Mouse (Mus musculus): ENCODE data around the gene Gdf1. TPM values are rescaled to one million over a fixed set of nuclear protein-coding genes. Genes with fewer than 3 reads are reported as not detected.

The Gdf1 gene
- 1 to 10 TPM; 1.5 to 8.3 TPM for polyA plus RNA-seq (2012; fragmentation: generic; extraction: Trizol)

GRCm38 (mm10) chr8:70329124-70329834 is at the start of gene Gdf1:
Gdf1 (plus strand) TSS chr8:70329817.

GRCm38 (mm10) chr8:70282603-70283135 is 46.9 kb upstream of the Gdf1 start, which contains the start of gene Homer3:
Homer3 (plus strand) TSS chr8:70282827.

GRCm38 (mm10) chr8:70302358-70302890 is 27.2 kb upstream of the Gdf1 start, which contains the start of the genes Ddx49 and Cope:
Ddx49 (minus strand) TSS chr8:70302489.
Cope (plus strand) TSS chr8:70302518.

GRCm38 (mm10) chr8:70315624-70316510 is 13.8 kb upstream of the Gdf1 start, which contains the start of gene Cers1:
Cers1 (plus strand) TSS chr8:70315775.

GRCm38 (mm10) chr8:70353194-70353817 is 23.7 kb downstream of the Gdf1 start, which contains the start of gene Upf1:
Upf1 (minus strand) TSS chr8:70353278.

GRCm38 (mm10) chr8:70373397-70374317 is 44.0 kb downstream of the Gdf1 start, which contains the start of gene Comp:
Comp (plus strand) TSS chr8:70373558.

Other genes starting within 250 kb of the Gdf1 start
- gene Hapln4, start 246.4 kb upstream of the Gdf1 start, polyA plus RNA-seq (2012; fragmentation: generic; extraction: Trizol), result 1 to 10 TPM in 1 of 2 experiments, under 1 TPM in 1; 0.66 to 1.2 TPM
- gene Ncan, start 208.9 kb upstream of the Gdf1 start, polyA plus RNA-seq (2012; fragmentation: generic; extraction: Trizol), result under 1 TPM; under 0.01 to 0.06 TPM
- gene Nr2c2ap, start 198.5 kb upstream of the Gdf1 start, polyA plus RNA-seq (2012; fragmentation: generic; extraction: Trizol), result 10 to 100 TPM; 28.9 to 68.0 TPM
- 10 to 100 TPM in 1 of 2 experiments, 1 to 10 TPM in 1; 7.9 to 19.7 TPM for gene Rfxank, start 190.7 kb upstream of the Gdf1 start, polyA plus RNA-seq (2012; fragmentation: generic; extraction: Trizol)
- 10 to 100 TPM; 44.4 to 92.4 TPM for gene Borcs8, start 190.3 kb upstream of the Gdf1 start, polyA plus RNA-seq (2012; fragmentation: generic; extraction: Trizol)
- under 1 TPM; 0.19 to 0.79 TPM for gene Mef2b, start 190.1 kb upstream of the Gdf1 start, polyA plus RNA-seq (2012; fragmentation: generic; extraction: Trizol)
- gene Tmem161a, start 157.5 kb upstream of the Gdf1 start, polyA plus RNA-seq (2012; fragmentation: generic; extraction: Trizol), result 10 to 100 TPM; 20.8 to 81.8 TPM
- gene Slc25a42, start 117.5 kb upstream of the Gdf1 start, polyA plus RNA-seq (2012; fragmentation: generic; extraction: Trizol), result 10 to 100 TPM in 1 of 2 experiments, under 1 TPM in 1; 0.89 to 18.9 TPM
- 10 to 100 TPM in 1 of 2 experiments, 1 to 10 TPM in 1; 10.0 to 33.2 TPM for gene Sugp2, start 95.6 kb upstream of the Gdf1 start, polyA plus RNA-seq (2012; fragmentation: generic; extraction: Trizol)
- gene Armc6, start 95.4 kb upstream of the Gdf1 start, polyA plus RNA-seq (2012; fragmentation: generic; extraction: Trizol), result 10 to 100 TPM; 33.5 to 33.9 TPM
- gene Homer3, start 47.0 kb upstream of the Gdf1 start, polyA plus RNA-seq (2012; fragmentation: generic; extraction: Trizol), result 10 to 100 TPM; 28.6 to 58.1 TPM
- gene Ddx49, start 27.3 kb upstream of the Gdf1 start, polyA plus RNA-seq (2012; fragmentation: generic; extraction: Trizol), result 10 to 100 TPM; 61.1 to 69.1 TPM
- 100 to 1,000 TPM; 192 to 229 TPM for gene Cope, start 27.3 kb upstream of the Gdf1 start, polyA plus RNA-seq (2012; fragmentation: generic; extraction: Trizol)
- gene Cers1, start 14.0 kb upstream of the Gdf1 start, polyA plus RNA-seq (2012; fragmentation: generic; extraction: Trizol), result 1 to 10 TPM in 1 of 2 experiments, under 1 TPM in 1; 0.94 to 8.5 TPM
- 10 to 100 TPM in 1 of 2 experiments, 1 to 10 TPM in 1; 9.7 to 46.9 TPM for gene Upf1, start 23.5 kb downstream of the Gdf1 start, polyA plus RNA-seq (2012; fragmentation: generic; extraction: Trizol)
- gene Comp, start 43.7 kb downstream of the Gdf1 start, polyA plus RNA-seq (2012; fragmentation: generic; extraction: Trizol), result 1 to 10 TPM in 1 of 2 experiments, under 1 TPM in 1; 0.02 to 2.4 TPM
- gene Crtc1, start 109.8 kb downstream of the Gdf1 start, polyA plus RNA-seq (2012; fragmentation: generic; extraction: Trizol), result 10 to 100 TPM in 1 of 2 experiments, 1 to 10 TPM in 1; 5.7 to 21.4 TPM
- 10 to 100 TPM; 14.5 to 39.8 TPM for gene Klhl26, start 147.2 kb downstream of the Gdf1 start, polyA plus RNA-seq (2012; fragmentation: generic; extraction: Trizol)
- gene Tmem59l, start 157.5 kb downstream of the Gdf1 start, polyA plus RNA-seq (2012; fragmentation: generic; extraction: Trizol), result under 1 TPM; 0.13 to 0.68 TPM
- gene Crlf1, start 163.3 kb downstream of the Gdf1 start, polyA plus RNA-seq (2012; fragmentation: generic; extraction: Trizol), result 100 to 1,000 TPM; 255 to 582 TPM
- gene Rex1bd, start 176.9 kb downstream of the Gdf1 start, polyA plus RNA-seq (2012; fragmentation: generic; extraction: Trizol), result 100 to 1,000 TPM; 419 to 692 TPM
- 1,000 to 10,000 TPM; 2,018 to 3,199 TPM for gene Uba52, start 181.0 kb downstream of the Gdf1 start, polyA plus RNA-seq (2012; fragmentation: generic; extraction: Trizol)
- gene Fkbp8, start 197.9 kb downstream of the Gdf1 start, polyA plus RNA-seq (2012; fragmentation: generic; extraction: Trizol), result 100 to 1,000 TPM; 339 to 400 TPM
- 10 to 100 TPM; 49.2 to 79.4 TPM for gene Kxd1, start 198.1 kb downstream of the Gdf1 start, polyA plus RNA-seq (2012; fragmentation: generic; extraction: Trizol)
- 10 to 100 TPM in 1 of 2 experiments, 1 to 10 TPM in 1; 7.9 to 19.2 TPM for gene Ell, start 209.6 kb downstream of the Gdf1 start, polyA plus RNA-seq (2012; fragmentation: generic; extraction: Trizol)

Measured in C3H10T1/2 (cell line).